9 mouse cellular contexts compared by ENCODE assay signal in the genomic region with DNA sequence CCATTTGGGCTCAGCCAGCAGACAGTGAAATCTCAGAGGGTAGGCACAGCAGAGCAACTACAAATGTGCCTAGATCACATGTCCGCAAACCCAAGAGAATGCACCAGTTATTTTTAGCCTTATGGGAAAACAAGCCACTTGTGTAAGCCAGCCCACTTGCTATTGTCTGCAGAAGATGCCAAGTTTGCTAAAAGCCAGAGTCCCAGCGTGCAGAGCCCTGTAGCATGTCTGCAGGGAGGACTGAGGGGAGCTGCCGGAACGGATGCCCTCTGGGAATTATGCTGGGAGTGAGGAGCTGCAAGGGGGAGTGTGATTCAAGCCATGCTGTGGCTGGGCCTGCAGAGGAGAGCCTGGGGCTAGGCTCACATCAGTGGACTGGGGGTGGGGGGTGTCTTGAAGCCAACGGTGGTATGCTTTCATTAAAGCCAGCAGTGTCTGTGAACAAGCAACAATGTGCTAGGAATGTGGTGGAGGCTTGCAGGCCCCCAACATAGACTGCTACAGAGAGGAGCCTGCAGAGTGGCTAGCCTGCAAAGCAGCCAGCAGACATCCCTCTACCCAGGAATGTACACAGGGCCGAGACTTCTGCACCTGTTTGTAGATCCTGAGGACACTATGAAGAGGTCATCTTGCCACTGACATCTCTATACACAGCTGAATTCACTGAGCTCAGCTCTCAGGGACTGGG.
DNase-seq lines count a peak whose midpoint lies in the region; ATAC-seq lines count a peak whose summit lies in the region.
"Had no signal": no experiment of that assay in that cellular context is flagged by ENCODE, and none has a peak within 500 bp of the region (broad histone marks: within the 10 kb centered on the region; RNA-seq: fewer than 3 reads in every experiment).

No protein-coding gene starts in this region.

- H3K4me3 ChIP-seq in macrophage (ENCODE audit: inconsistent target), result no peak overlapping the region
- H3K4me3 ChIP-seq: neural tube, embryonic 12.5 days had no signal

- H3K27ac ChIP-seq in macrophage, result peak overlapping the region; percentile 100
- H3K27ac ChIP-seq: neural tube, embryonic 12.5 days had no signal

- WGBS in macrophage (ENCODE audit: missing documents), result 26% methylated on average over 6 of the region's 6 CpGs

- no peak for ATAC-seq in megakaryocyte progenitor cell, adult 5-6 weeks (replicated peaks; ENCODE audit: poor library complexity)

- H3K36me3 ChIP-seq in macrophage (ENCODE audit: inconsistent target), result no peaks in the 10 kb centered on the region; the same call in 1 of the 2 replicates

- DNase-seq in right cerebral cortex, postnatal 10 days (ENCODE audit: low spot score in 2 of 2), result peak; percentile 56 to 71
- no peak for DNase-seq in right cerebral cortex, postnatal 4 days
- DNase-seq in fibroblast of lung, adult 2 months (ENCODE audit: low read depth), result peak; percentile 76
- DNase-seq in heart, postnatal 4 days, result peak; percentile 77
- DNase-seq in left cerebral cortex, adult 9 months (ENCODE audit: low spot score in 2 of 2), result peak; percentile 73 to 78
- DNase-seq in spleen, postnatal 4 days (ENCODE audit: low spot score in 2 of 2), result no peak

- H3K79me2 ChIP-seq in macrophage (ENCODE audit: inconsistent target), result peaks cover 40% of the 10 kb centered on the region; the same call in 1 of the 2 replicates

Comparison
In these comparisons a context has a peak if more than half of its experiments do, and no peak if none do; other contexts are left out.
1. DNase-seq: peak in right cerebral cortex, postnatal 10 days (2 of 2), fibroblast of lung, adult 2 months (single experiment), heart, postnatal 4 days (single experiment) and left cerebral cortex, adult 9 months (2 of 2); none in right cerebral cortex, postnatal 4 days (single experiment) and spleen, postnatal 4 days (0 of 2).